Mouse (Mus musculus): ENCODE results near the gene Terf2. TPM values are rescaled to one million over a fixed set of nuclear protein-coding genes. Genes with fewer than 3 reads are reported as not detected.
"Not testable (repeated sequence)": the region's sequence is repeated elsewhere in the genome, so short reads cannot be mapped to it uniquely, and the experiment has no call there.

The Terf2 gene
- polyA plus RNA-seq, 1 experiment: 35.7 TPM

GRCm38 (mm10) chr8:107116023-107116422 lies 19.7 kb upstream of the Terf2 start:
- no peak overlapping the region for H3K4me3 ChIP-seq (ENCODE audit: insufficient read depth, low read length)
- TF ChIP-seq CTCF (IDR thresholded peaks at IDR 0.05; ENCODE audit: borderline replicate concordance, insufficient read depth, low read length) (no peak), POLR2A (IDR thresholded peaks at IDR 0.05; ENCODE audit: low read depth, low read length) (no peak)
- H3K27ac ChIP-seq (ENCODE audit: insufficient read depth, low read length): peak overlapping the region; percentile 62
- no peaks in the 10 kb centered on the region; the same call in 1 of the 2 replicates for H3K4me1 ChIP-seq (ENCODE audit: control insufficient read depth, insufficient read depth, low read length)

GRCm38 (mm10) chr8:107115008-107115320 lies 18.6 kb upstream of the Terf2 start:
- Histone ChIP-seq H3K4me3 (ENCODE audit: insufficient read depth, low read length) (no peak overlapping the region), H3K4me1 (ENCODE audit: control insufficient read depth, insufficient read depth, low read length) (no peaks in the 10 kb centered on the region; the same call in 1 of the 2 replicates), H3K27ac (ENCODE audit: insufficient read depth, low read length) (peak overlapping the region; percentile 71)
- TF ChIP-seq CTCF (IDR thresholded peaks at IDR 0.05; ENCODE audit: borderline replicate concordance, insufficient read depth, low read length): no peak

GRCm38 (mm10) chr8:107114150-107115007 lies 18.0 kb upstream of the Terf2 start:
- H3K4me1 ChIP-seq (ENCODE audit: control insufficient read depth, insufficient read depth, low read length): no peaks in the 10 kb centered on the region; the same call in 1 of the 2 replicates
- no peak overlapping the region for H3K4me3 ChIP-seq (ENCODE audit: insufficient read depth, low read length)

GRCm38 (mm10) chr8:107113209-107113608 lies 16.9 kb upstream of the Terf2 start:
- Histone ChIP-seq H3K4me1 (ENCODE audit: control insufficient read depth, insufficient read depth, low read length) (no peaks in the 10 kb centered on the region; the same call in 1 of the 2 replicates), H3K27ac (ENCODE audit: insufficient read depth, low read length) (no peak overlapping the region), H3K4me3 (ENCODE audit: insufficient read depth, low read length) (no peak overlapping the region)
- TF ChIP-seq CTCF (IDR thresholded peaks at IDR 0.05; ENCODE audit: borderline replicate concordance, insufficient read depth, low read length): no peak
- no peak for TF ChIP-seq POLR2A (IDR thresholded peaks at IDR 0.05; ENCODE audit: low read depth, low read length)

More at GRCm38 (mm10) chr8:107114150-107115007, 18.0 kb upstream of the Terf2 start:
- TF ChIP-seq CTCF (IDR thresholded peaks at IDR 0.05; ENCODE audit: borderline replicate concordance, insufficient read depth, low read length) (no peak), POLR2A (IDR thresholded peaks at IDR 0.05; ENCODE audit: low read depth, low read length) (peak; percentile 39)
- H3K27ac ChIP-seq (ENCODE audit: insufficient read depth, low read length): peak overlapping the region; percentile 71

- no peaks in the 10 kb centered on the region; the same call in 1 of the 2 replicates for H3K4me1 ChIP-seq (ENCODE audit: control insufficient read depth, insufficient read depth, low read length)
- TF ChIP-seq CTCF (IDR thresholded peaks at IDR 0.05; ENCODE audit: borderline replicate concordance, insufficient read depth, low read length) (no peak), POLR2A (IDR thresholded peaks at IDR 0.05; ENCODE audit: low read depth, low read length) (no peak)
- no peak overlapping the region for H3K27ac ChIP-seq (ENCODE audit: insufficient read depth, low read length)
- H3K4me3 ChIP-seq (ENCODE audit: insufficient read depth, low read length): no peak overlapping the region
Measured at GRCm38 (mm10) chr8:107111340-107112105, 15.2 kb upstream of the Terf2 start.

GRCm38 (mm10) chr8:107110629-107111330 lies 14.4 kb upstream of the Terf2 start:
- H3K27ac ChIP-seq (ENCODE audit: insufficient read depth, low read length): no peak overlapping the region
- no peak for TF ChIP-seq CTCF (IDR thresholded peaks at IDR 0.05; ENCODE audit: borderline replicate concordance, insufficient read depth, low read length)
- TF ChIP-seq POLR2A (IDR thresholded peaks at IDR 0.05; ENCODE audit: low read depth, low read length): no peak
- H3K4me3 ChIP-seq (ENCODE audit: insufficient read depth, low read length): no peak overlapping the region
- no peaks in the 10 kb centered on the region; the same call in 1 of the 2 replicates for H3K4me1 ChIP-seq (ENCODE audit: control insufficient read depth, insufficient read depth, low read length)

- Histone ChIP-seq H3K27ac (ENCODE audit: insufficient read depth, low read length) (no peak overlapping the region), H3K4me3 (ENCODE audit: insufficient read depth, low read length) (no peak overlapping the region), H3K4me1 (ENCODE audit: control insufficient read depth, insufficient read depth, low read length) (no peaks in the 10 kb centered on the region; the same call in 1 of the 2 replicates)
- TF ChIP-seq POLR2A (IDR thresholded peaks at IDR 0.05; ENCODE audit: low read depth, low read length) (no peak), CTCF (IDR thresholded peaks at IDR 0.05; ENCODE audit: borderline replicate concordance, insufficient read depth, low read length) (no peak)
Measured at GRCm38 (mm10) chr8:107109816-107110435, 13.6 kb upstream of the Terf2 start.

GRCm38 (mm10) chr8:107108978-107109720 lies 12.8 kb upstream of the Terf2 start:
- Histone ChIP-seq H3K27ac (ENCODE audit: insufficient read depth, low read length) (no peak overlapping the region), H3K4me1 (ENCODE audit: control insufficient read depth, insufficient read depth, low read length) (no peaks in the 10 kb centered on the region; the same call in 1 of the 2 replicates), H3K4me3 (ENCODE audit: insufficient read depth, low read length) (no peak overlapping the region)
- TF ChIP-seq POLR2A (IDR thresholded peaks at IDR 0.05; ENCODE audit: low read depth, low read length) (no peak), CTCF (IDR thresholded peaks at IDR 0.05; ENCODE audit: borderline replicate concordance, insufficient read depth, low read length) (no peak)

- H3K4me3 ChIP-seq (ENCODE audit: insufficient read depth, low read length); H3K27ac ChIP-seq (ENCODE audit: insufficient read depth, low read length); H3K4me1 ChIP-seq (ENCODE audit: control insufficient read depth, insufficient read depth, low read length): not testable (repeated sequence)
Measured at GRCm38 (mm10) chr8:107108089-107108488, 11.7 kb upstream of the Terf2 start.
